Mouse (Mus musculus): ENCODE results near the gene Odf4. TPM values are rescaled to one million over a fixed set of nuclear protein-coding genes. Genes with fewer than 3 reads are reported as not detected.

The Odf4 gene
- total RNA-seq, 2 experiments from 2014 or later: not detected

DNA sequence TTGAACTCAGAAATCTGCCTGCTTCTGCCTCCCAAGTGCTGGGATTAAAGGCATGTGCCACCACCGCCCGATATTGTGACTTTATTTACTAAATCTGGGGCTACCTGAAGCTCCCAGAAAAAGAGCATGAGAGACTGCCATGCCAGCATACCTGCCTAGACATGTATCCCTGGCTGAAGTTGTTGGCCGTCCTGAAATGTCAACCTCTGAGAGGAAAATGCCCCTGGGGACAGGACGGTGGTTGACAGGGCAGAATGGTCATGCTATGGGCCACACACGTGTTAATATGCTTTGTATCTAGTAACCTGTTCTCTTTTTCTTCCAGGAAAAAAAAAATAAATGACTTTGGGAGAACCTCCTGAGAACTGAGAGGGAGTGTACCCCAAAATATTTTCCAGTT is 40.8 kb downstream of the Odf4 start:
- no peak for ATAC-seq (replicated peaks; ENCODE audit: low FRiP score, low TSS enrichment, poor library complexity, severe bottlenecking)

DNA sequence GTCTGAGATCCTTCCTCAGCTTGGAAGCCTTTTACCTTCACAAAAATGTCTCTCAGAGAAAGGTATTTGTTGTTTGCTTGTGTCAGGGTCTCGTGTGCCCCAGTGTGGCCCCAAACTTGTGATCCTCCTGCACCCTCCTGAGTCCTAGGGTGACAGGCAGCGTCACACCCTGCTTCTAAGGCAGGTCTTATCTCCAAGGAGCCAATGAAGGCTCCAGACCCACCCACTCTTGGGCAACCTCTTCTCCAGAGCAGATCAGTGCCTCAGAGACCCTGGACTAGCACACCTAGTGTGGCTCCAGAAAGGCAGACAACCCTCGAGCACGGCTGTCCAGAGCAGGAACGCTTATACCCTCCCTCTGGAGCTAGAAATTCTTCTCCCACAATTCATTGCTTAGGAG is 42.5 kb downstream of the Odf4 start:
- ATAC-seq (replicated peaks; ENCODE audit: low FRiP score, low TSS enrichment, poor library complexity, severe bottlenecking): peak; percentile 92

- no peak for ATAC-seq (replicated peaks; ENCODE audit: low FRiP score, low TSS enrichment, poor library complexity, severe bottlenecking)
Observed at GRCm38 (mm10) chr11:68883843-68884242, 43.0 kb downstream of the Odf4 start.

- ATAC-seq (replicated peaks; ENCODE audit: low FRiP score, low TSS enrichment, poor library complexity, severe bottlenecking): no peak
Observed at GRCm38 (mm10) chr11:68882107-68882506, 44.8 kb downstream of the Odf4 start.

DNA sequence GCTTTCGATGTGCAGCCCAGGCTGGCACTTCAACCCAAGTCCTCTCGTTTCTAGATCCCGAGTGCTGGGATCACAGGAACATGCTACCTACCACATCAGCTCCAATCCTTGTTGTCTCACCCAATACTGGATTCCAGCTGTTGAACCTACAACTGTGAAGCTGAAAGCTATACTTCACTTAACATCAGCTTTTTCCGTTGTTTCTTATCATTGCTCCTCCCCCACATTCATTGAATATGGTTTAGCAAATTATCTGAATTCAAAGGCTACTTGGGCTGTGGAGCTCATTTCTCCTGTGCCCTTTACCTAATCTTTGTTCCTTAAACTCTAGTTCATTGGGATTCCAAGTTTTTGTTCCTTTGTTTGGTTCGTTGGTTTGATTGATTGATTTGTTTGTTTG is 48.1 kb downstream of the Odf4 start:
- peak; percentile 48; the same call in 1 of the 2 replicates for ATAC-seq (replicated peaks; ENCODE audit: low FRiP score, low TSS enrichment, poor library complexity, severe bottlenecking)

DNA sequence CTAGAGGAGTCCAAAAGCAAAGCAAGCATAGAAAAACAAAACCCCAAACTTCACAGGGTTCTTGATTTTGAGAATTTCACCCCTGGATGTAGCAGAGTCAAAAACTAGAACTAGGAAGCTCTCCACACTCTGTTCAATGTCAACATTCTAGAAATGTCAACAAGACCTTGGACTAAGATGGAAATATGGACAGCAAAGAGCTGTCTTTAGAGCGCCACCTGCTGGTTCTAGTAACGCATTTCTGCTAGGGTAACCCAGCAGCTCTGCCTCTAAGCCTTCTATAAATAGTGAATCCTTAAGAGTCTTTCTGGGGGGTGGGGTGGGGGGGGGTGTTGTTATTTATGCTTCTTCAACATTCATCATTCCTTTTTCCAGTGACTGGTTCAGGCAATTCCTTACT is 52.0 kb downstream of the Odf4 start:
- peak; percentile 65; the same call in 1 of the 2 replicates for ATAC-seq (replicated peaks; ENCODE audit: low FRiP score, low TSS enrichment, poor library complexity, severe bottlenecking)

Other genes starting within 250 kb of the Odf4 start
- gene Myh10, start 235.5 kb downstream of the Odf4 start, total RNA-seq (2014; fragmentation: Nextera tagmentation): 100 and 113 TPM in 2 replicates
- gene Myh10, start 235.5 kb downstream of the Odf4 start, total RNA-seq (2017): 42.2 and 49.5 TPM in 2 replicates
- 22.5 and 35.7 TPM in 2 replicates for gene Ndel1, start 55.2 kb downstream of the Odf4 start, total RNA-seq (2014; fragmentation: Nextera tagmentation)
- gene Ndel1, start 55.2 kb downstream of the Odf4 start, total RNA-seq (2017): 45.6 and 99.1 TPM in 2 replicates
- not detected in 2 replicates for gene Rnf222, start 38.5 kb downstream of the Odf4 start, total RNA-seq (2014; fragmentation: Nextera tagmentation)
- not detected in 2 replicates for gene Rnf222, start 38.5 kb downstream of the Odf4 start, total RNA-seq (2017)
- gene Rpl26, start 25.5 kb downstream of the Odf4 start, total RNA-seq (2014; fragmentation: Nextera tagmentation): 5,476 and 5,943 TPM in 2 replicates
- gene Rpl26, start 25.5 kb downstream of the Odf4 start, total RNA-seq (2017): 6,111 and 7,527 TPM in 2 replicates
- gene Arhgef15, start 30.4 kb upstream of the Odf4 start, total RNA-seq (2014; fragmentation: Nextera tagmentation): not detected in 2 replicates
- not detected in 2 replicates for gene Arhgef15, start 30.4 kb upstream of the Odf4 start, total RNA-seq (2017)
- 2.6 and 3.6 TPM in 2 replicates for gene Slc25a35, start 41.0 kb upstream of the Odf4 start, total RNA-seq (2014; fragmentation: Nextera tagmentation)
- gene Slc25a35, start 41.0 kb upstream of the Odf4 start, total RNA-seq (2017): 1.1 and 4.5 TPM in 2 replicates
- gene Rangrf, start 48.1 kb upstream of the Odf4 start, total RNA-seq (2014; fragmentation: Nextera tagmentation): 240 and 254 TPM in 2 replicates
- 69.1 and 104 TPM in 2 replicates for gene Rangrf, start 48.1 kb upstream of the Odf4 start, total RNA-seq (2017)
- 101 and 128 TPM in 2 replicates for gene Pfas, start 81.4 kb upstream of the Odf4 start, total RNA-seq (2014; fragmentation: Nextera tagmentation)
- 53.9 and 77.9 TPM in 2 replicates for gene Pfas, start 81.4 kb upstream of the Odf4 start, total RNA-seq (2017)
- 40.4 and 46.7 TPM in 2 replicates for gene Ctc1, start 88.8 kb upstream of the Odf4 start, total RNA-seq (2014; fragmentation: Nextera tagmentation)
- gene Ctc1, start 88.8 kb upstream of the Odf4 start, total RNA-seq (2017): 9.6 and 20.4 TPM in 2 replicates
- 118 and 122 TPM in 2 replicates for gene Aurkb, start 118.6 kb upstream of the Odf4 start, total RNA-seq (2014; fragmentation: Nextera tagmentation)
- 60.0 and 75.0 TPM in 2 replicates for gene Aurkb, start 118.6 kb upstream of the Odf4 start, total RNA-seq (2017)
- gene Borcs6, start 132.6 kb upstream of the Odf4 start, total RNA-seq (2014; fragmentation: Nextera tagmentation): 0.46 and 7.0 TPM in 2 replicates
- gene Borcs6, start 132.6 kb upstream of the Odf4 start, total RNA-seq (2017): 3.5 TPM in 2 replicates
- gene Tmem107, start 143.7 kb upstream of the Odf4 start, total RNA-seq (2014; fragmentation: Nextera tagmentation): 33.8 and 51.0 TPM in 2 replicates
- gene Tmem107, start 143.7 kb upstream of the Odf4 start, total RNA-seq (2017): 16.2 and 33.4 TPM in 2 replicates
- gene Vamp2, start 161.4 kb upstream of the Odf4 start, total RNA-seq (2014; fragmentation: Nextera tagmentation): 46.7 and 60.3 TPM in 2 replicates
- gene Vamp2, start 161.4 kb upstream of the Odf4 start, total RNA-seq (2017): 7.5 and 15.7 TPM in 2 replicates
- 11.3 and 17.6 TPM in 2 replicates for gene Per1, start 168.1 kb upstream of the Odf4 start, total RNA-seq (2014; fragmentation: Nextera tagmentation)
- 4.7 and 12.5 TPM in 2 replicates for gene Per1, start 168.1 kb upstream of the Odf4 start, total RNA-seq (2017)
- gene Hes7, start 193.3 kb upstream of the Odf4 start, total RNA-seq (2014; fragmentation: Nextera tagmentation): not detected in 2 replicates
- not detected in 2 replicates for gene Hes7, start 193.3 kb upstream of the Odf4 start, total RNA-seq (2017)
- gene 9130213A22Rik, start 195.5 kb upstream of the Odf4 start, total RNA-seq (2014; fragmentation: Nextera tagmentation): not detected in 2 replicates
- not detected in 2 replicates for gene 9130213A22Rik, start 195.5 kb upstream of the Odf4 start, total RNA-seq (2017)
- not detected in 2 replicates for gene Aloxe3, start 198.8 kb upstream of the Odf4 start, total RNA-seq (2014; fragmentation: Nextera tagmentation)
- not detected in 2 replicates for gene Aloxe3, start 198.8 kb upstream of the Odf4 start, total RNA-seq (2017)
- gene Alox12b, start 229.9 kb upstream of the Odf4 start, total RNA-seq (2014; fragmentation: Nextera tagmentation): not detected in 2 replicates
- gene Alox12b, start 229.9 kb upstream of the Odf4 start, total RNA-seq (2017): not detected in 2 replicates

Data from megakaryocyte-erythroid progenitor cell, adult 5-6 weeks (primary cell).